Mouse (Mus musculus): ENCODE data around the gene Mtus2. TPM values are rescaled to one million over a fixed set of nuclear protein-coding genes. Genes with fewer than 3 reads are reported as not detected.

Gene Mtus2
- polyA plus RNA-seq, 1 experiment from 2014 or later = 26.0 TPM

GRCm38 (mm10) chr5:147960793-147961192 lies 3.7 kb downstream of the Mtus2 start:
- 77% methylated on average over 1 of the region's 1 CpGs for WGBS
- H3K4me2 ChIP-seq (replicated peaks) = no peak overlapping the region
- no peak for ATAC-seq

GRCm38 (mm10) chr5:147963820-147964580 lies 6.9 kb downstream of the Mtus2 start:
- H3K27ac ChIP-seq = no peak overlapping the region
- peak; percentile 84 for ATAC-seq
- no peak overlapping the region for H3K4me3 ChIP-seq (replicated peaks)
- peak overlapping the region; percentile 28 for H3K4me2 ChIP-seq (replicated peaks)
- H3K27me3 ChIP-seq (replicated peaks) = no peaks in the 10 kb centered on the region
- H3K9ac ChIP-seq = no peak overlapping the region
- 45% methylated on average over 13 of the region's 13 CpGs for WGBS
- H3K9me3 ChIP-seq = no peaks in the 10 kb centered on the region
- H3K4me1 ChIP-seq (replicated peaks) = no peaks in the 10 kb centered on the region
- H3K36me3 ChIP-seq = no peaks in the 10 kb centered on the region

More at GRCm38 (mm10) chr5:147960793-147961192, 3.7 kb downstream of the Mtus2 start:
- H3K27ac ChIP-seq = no peak overlapping the region
- peaks cover 9% of the 10 kb centered on the region for H3K4me1 ChIP-seq (replicated peaks)
- peaks cover 17% of the 10 kb centered on the region for H3K27me3 ChIP-seq (replicated peaks)
- no peaks in the 10 kb centered on the region for H3K9me3 ChIP-seq
- H3K9ac ChIP-seq = no peak overlapping the region
- no peaks in the 10 kb centered on the region for H3K36me3 ChIP-seq
- no peak overlapping the region for H3K4me3 ChIP-seq (replicated peaks)

- no peak overlapping the region for H3K27ac ChIP-seq
- H3K9ac ChIP-seq = no peak overlapping the region
- no peak overlapping the region for H3K4me3 ChIP-seq (replicated peaks)
- H3K4me1 ChIP-seq (replicated peaks) = no peaks in the 10 kb centered on the region
- no peaks in the 10 kb centered on the region for H3K36me3 ChIP-seq
- WGBS = 52% methylated on average over 2 of the region's 2 CpGs
- no peak overlapping the region for H3K4me2 ChIP-seq (replicated peaks)
- H3K9me3 ChIP-seq = no peaks in the 10 kb centered on the region
- no peak for ATAC-seq
- no peaks in the 10 kb centered on the region for H3K27me3 ChIP-seq (replicated peaks)
Observed at GRCm38 (mm10) chr5:147964776-147965175, 7.7 kb downstream of the Mtus2 start.

GRCm38 (mm10) chr5:147966646-147967045 lies 9.5 kb downstream of the Mtus2 start:
- Histone ChIP-seq H3K9me3 (no peaks in the 10 kb centered on the region), H3K9ac (no peak overlapping the region), H3K4me1 (replicated peaks) (no peaks in the 10 kb centered on the region), H3K27me3 (replicated peaks) (no peaks in the 10 kb centered on the region), H3K36me3 (no peaks in the 10 kb centered on the region), H3K4me3 (replicated peaks) (no peak overlapping the region), H3K4me2 (replicated peaks) (no peak overlapping the region), H3K27ac (no peak overlapping the region)
- WGBS = 79% methylated on average over 7 of the region's 7 CpGs
- ATAC-seq = no peak

- no peak for ATAC-seq
- Histone ChIP-seq H3K9ac (no peak overlapping the region), H3K4me3 (replicated peaks) (no peak overlapping the region), H3K9me3 (no peaks in the 10 kb centered on the region), H3K27ac (no peak overlapping the region), H3K36me3 (no peaks in the 10 kb centered on the region), H3K27me3 (replicated peaks) (no peaks in the 10 kb centered on the region), H3K4me2 (replicated peaks) (no peak overlapping the region), H3K4me1 (replicated peaks) (no peaks in the 10 kb centered on the region)
- 78% methylated on average over 5 of the region's 5 CpGs for WGBS
Observed at GRCm38 (mm10) chr5:147969566-147969965, 12.4 kb downstream of the Mtus2 start.

GRCm38 (mm10) chr5:147976001-147976400 lies 18.9 kb downstream of the Mtus2 start:
- no peak overlapping the region for H3K4me3 ChIP-seq (replicated peaks)
- WGBS = 60% methylated on average over 13 of the region's 13 CpGs
- no peaks in the 10 kb centered on the region for H3K9me3 ChIP-seq
- no peak for ATAC-seq
- no peak overlapping the region for H3K27ac ChIP-seq
- no peak overlapping the region for H3K4me2 ChIP-seq (replicated peaks)
- H3K36me3 ChIP-seq = no peaks in the 10 kb centered on the region
- H3K27me3 ChIP-seq (replicated peaks) = no peaks in the 10 kb centered on the region
- no peak overlapping the region for H3K9ac ChIP-seq
- H3K4me1 ChIP-seq (replicated peaks) = no peaks in the 10 kb centered on the region

GRCm38 (mm10) chr5:147980606-147981005 lies 23.5 kb downstream of the Mtus2 start:
- ATAC-seq = no peak
- no peaks in the 10 kb centered on the region for H3K9me3 ChIP-seq
- H3K4me2 ChIP-seq (replicated peaks) = no peak overlapping the region
- no peak overlapping the region for H3K9ac ChIP-seq
- H3K36me3 ChIP-seq = no peaks in the 10 kb centered on the region
- H3K27me3 ChIP-seq (replicated peaks) = no peaks in the 10 kb centered on the region
- no peak overlapping the region for H3K4me3 ChIP-seq (replicated peaks)
- H3K27ac ChIP-seq = no peak overlapping the region
- WGBS = 87% methylated on average over 13 of the region's 13 CpGs
- H3K4me1 ChIP-seq (replicated peaks) = no peaks in the 10 kb centered on the region

- 81% methylated on average over 4 of the region's 4 CpGs for WGBS
- no peak overlapping the region for H3K4me3 ChIP-seq (replicated peaks)
- no peaks in the 10 kb centered on the region for H3K27me3 ChIP-seq (replicated peaks)
- H3K4me1 ChIP-seq (replicated peaks) = no peaks in the 10 kb centered on the region
- H3K27ac ChIP-seq = no peak overlapping the region
- H3K4me2 ChIP-seq (replicated peaks) = no peak overlapping the region
- no peaks in the 10 kb centered on the region for H3K9me3 ChIP-seq
- no peak for ATAC-seq
- no peaks in the 10 kb centered on the region for H3K36me3 ChIP-seq
- no peak overlapping the region for H3K9ac ChIP-seq
Observed at GRCm38 (mm10) chr5:147990289-147990688, 33.2 kb downstream of the Mtus2 start.

GRCm38 (mm10) chr5:147990775-147991174 lies 33.7 kb downstream of the Mtus2 start:
- no peaks in the 10 kb centered on the region for H3K27me3 ChIP-seq (replicated peaks)
- H3K36me3 ChIP-seq = no peaks in the 10 kb centered on the region
- H3K4me3 ChIP-seq (replicated peaks) = no peak overlapping the region
- no peak overlapping the region for H3K9ac ChIP-seq
- H3K4me1 ChIP-seq (replicated peaks) = no peaks in the 10 kb centered on the region
- WGBS = 68% methylated on average over 10 of the region's 10 CpGs
- H3K4me2 ChIP-seq (replicated peaks) = no peak overlapping the region
- no peak for ATAC-seq
- no peaks in the 10 kb centered on the region for H3K9me3 ChIP-seq
- no peak overlapping the region for H3K27ac ChIP-seq

GRCm38 (mm10) chr5:147992581-147993378 lies 35.7 kb downstream of the Mtus2 start:
- Histone ChIP-seq H3K9me3 (no peaks in the 10 kb centered on the region), H3K4me1 (replicated peaks) (no peaks in the 10 kb centered on the region), H3K27ac (peak overlapping the region; percentile 70), H3K27me3 (replicated peaks) (no peaks in the 10 kb centered on the region), H3K4me2 (replicated peaks) (peak overlapping the region; percentile 42), H3K4me3 (replicated peaks) (peak overlapping the region; percentile 11), H3K36me3 (no peaks in the 10 kb centered on the region), H3K9ac (no peak overlapping the region)
- 7% methylated on average over 20 of the region's 20 CpGs for WGBS
- ATAC-seq = peak; percentile 95

- Histone ChIP-seq H3K36me3 (no peaks in the 10 kb centered on the region), H3K4me3 (replicated peaks) (no peak overlapping the region), H3K27ac (no peak overlapping the region), H3K4me2 (replicated peaks) (no peak overlapping the region), H3K4me1 (replicated peaks) (no peaks in the 10 kb centered on the region), H3K27me3 (replicated peaks) (no peaks in the 10 kb centered on the region), H3K9ac (no peak overlapping the region), H3K9me3 (no peaks in the 10 kb centered on the region)
- no peak for ATAC-seq
- WGBS = 37% methylated on average over 4 of the region's 4 CpGs
Observed at GRCm38 (mm10) chr5:148005263-148005662, 48.1 kb downstream of the Mtus2 start.

GRCm38 (mm10) chr5:148012156-148012555 lies 55.0 kb downstream of the Mtus2 start:
- 79% methylated on average over 5 of the region's 5 CpGs for WGBS
- Histone ChIP-seq H3K4me1 (replicated peaks) (0 out of 2 replicates have a peak, but pooled peaks cover 3% of the 10 kb centered on the region), H3K27me3 (replicated peaks) (no peaks in the 10 kb centered on the region), H3K9me3 (no peaks in the 10 kb centered on the region), H3K4me2 (replicated peaks) (no peak overlapping the region), H3K36me3 (no peaks in the 10 kb centered on the region), H3K4me3 (replicated peaks) (no peak overlapping the region), H3K9ac (no peak overlapping the region), H3K27ac (no peak overlapping the region)
- ATAC-seq = no peak

Measured in intestine, embryonic 15.5 days (tissue).